Mouse (Mus musculus) monocyte, adult 59 days (primary cell): ENCODE measurements around the gene Klk1b5. TPM values are rescaled to one million over a fixed set of nuclear protein-coding genes. Genes with fewer than 3 reads are reported as not detected.

Experiments
- total RNA-seq, 2 experiments: library from RNA; stranded (reverse); gene quantifications; one replicate each; pipeline ENCODE4 v1.2.4; 2023

Gene Klk1b5
- not detected for total RNA-seq

GRCm38 (mm10) chr7:44215645-44216044 lies at the start of gene Klk1b5:
Gene Klk1b5 (plus strand): TSS chr7:44215945.

GRCm38 (mm10) chr7:44187936-44188335 lies 27.8 kb upstream of the Klk1b5 start, which contains the start of gene Klk1b24:
Gene Klk1b24 (plus strand): TSS chr7:44188236.

GRCm38 (mm10) chr7:44197891-44198290 lies 17.9 kb upstream of the Klk1b5 start, which contains the start of gene Klk1b3:
Gene Klk1b3 (plus strand): TSS chr7:44198191.

GRCm38 (mm10) chr7:44207135-44207534 lies 8.6 kb upstream of the Klk1b5 start, which contains the start of gene Klk1b4:
Gene Klk1b4 (plus strand): TSS chr7:44207435.

GRCm38 (mm10) chr7:44225076-44225475 lies 9.3 kb downstream of the Klk1b5 start, which contains the start of gene Klk1:
Gene Klk1 (plus strand): TSS chr7:44225360.

GRCm38 (mm10) chr7:44235909-44236308 lies 20.2 kb downstream of the Klk1b5 start, which contains the start of gene Gm36864:
Gene Gm36864 (plus strand): TSS chr7:44236177.

GRCm38 (mm10) chr7:44246055-44246983 lies 30.6 kb downstream of the Klk1b5 start, which contains the start of the genes 1700028J19Rik and 2410002F23Rik:
Gene 1700028J19Rik (minus strand): TSS chr7:44246695.
Gene 2410002F23Rik (plus strand): TSS chr7:44246722.

GRCm38 (mm10) chr7:44257278-44257677 lies 41.5 kb downstream of the Klk1b5 start, which contains the start of gene Acp4:
Gene Acp4 (minus strand): TSS chr7:44257378.

GRCm38 (mm10) chr7:44261147-44261546 lies 45.4 kb downstream of the Klk1b5 start, which contains the start of gene Gm15517:
Gene Gm15517 (plus strand): TSS chr7:44261447.

Other genes with a start within 250 kb of the Klk1b5 start
- gene Klk1b1, start 249.2 kb upstream of the Klk1b5 start, total RNA-seq = not detected
- not detected for gene Klk1b9, start 239.9 kb upstream of the Klk1b5 start, total RNA-seq
- not detected for gene Klk1b11, start 220.1 kb upstream of the Klk1b5 start, total RNA-seq
- gene Klk1b26, start 203.8 kb upstream of the Klk1b5 start, total RNA-seq = not detected
- not detected for gene Klk1b27, start 163.7 kb upstream of the Klk1b5 start, total RNA-seq
- not detected for gene Klk1b21, start 113.6 kb upstream of the Klk1b5 start, total RNA-seq
- not detected for gene Klk1b22, start 103.3 kb upstream of the Klk1b5 start, total RNA-seq
- gene Klk1b16, start 79.2 kb upstream of the Klk1b5 start, total RNA-seq = not detected
- gene Klk1b24, start 27.7 kb upstream of the Klk1b5 start, total RNA-seq = not detected
- gene Klk1b3, start 17.8 kb upstream of the Klk1b5 start, total RNA-seq = not detected
- not detected for gene Klk1b4, start 8.5 kb upstream of the Klk1b5 start, total RNA-seq
- gene Klk1, start 9.4 kb downstream of the Klk1b5 start, total RNA-seq = under 1 TPM in 1 of 2 experiments, not detected in 1; 0.52 TPM
- not detected for gene Gm36864, start 20.2 kb downstream of the Klk1b5 start, total RNA-seq
- 1 to 10 TPM; 1.6 to 1.9 TPM for gene 1700028J19Rik, start 30.8 kb downstream of the Klk1b5 start, total RNA-seq
- gene 2410002F23Rik, start 30.8 kb downstream of the Klk1b5 start, total RNA-seq = 10 to 100 TPM; 56.9 to 61.6 TPM
- not detected for gene Acp4, start 41.4 kb downstream of the Klk1b5 start, total RNA-seq
- gene Gm15517, start 45.5 kb downstream of the Klk1b5 start, total RNA-seq = 1 to 10 TPM in 1 of 2 experiments, not detected in 1; 4.4 TPM
- gene Clec11a, start 91.0 kb downstream of the Klk1b5 start, total RNA-seq = under 1 TPM; 0.31 to 0.33 TPM
- 1 to 10 TPM; 1.1 to 1.2 TPM for gene Shank1, start 94.3 kb downstream of the Klk1b5 start, total RNA-seq
- gene Syt3, start 168.2 kb downstream of the Klk1b5 start, total RNA-seq = 1 to 10 TPM in 1 of 2 experiments, under 1 TPM in 1; 0.89 to 1.4 TPM
- 1 to 10 TPM; 1.0 to 1.2 TPM for gene 1700008O03Rik, start 169.9 kb downstream of the Klk1b5 start, total RNA-seq
- not detected for gene Lrrc4b, start 213.1 kb downstream of the Klk1b5 start, total RNA-seq
- gene Aspdh, start 249.4 kb downstream of the Klk1b5 start, total RNA-seq = not detected